Mouse (Mus musculus): Measurements from ENCODE around the gene Otop3. TPM values are rescaled to one million over a fixed set of nuclear protein-coding genes. Genes with fewer than 3 reads are reported as not detected.
"Not testable (repeated sequence)": the region's sequence is repeated elsewhere in the genome, so short reads cannot be mapped to it uniquely, and the experiment has no call there.

Otop3 gene
- total RNA-seq, 2 experiments from 2014 or later = not detected

DNA sequence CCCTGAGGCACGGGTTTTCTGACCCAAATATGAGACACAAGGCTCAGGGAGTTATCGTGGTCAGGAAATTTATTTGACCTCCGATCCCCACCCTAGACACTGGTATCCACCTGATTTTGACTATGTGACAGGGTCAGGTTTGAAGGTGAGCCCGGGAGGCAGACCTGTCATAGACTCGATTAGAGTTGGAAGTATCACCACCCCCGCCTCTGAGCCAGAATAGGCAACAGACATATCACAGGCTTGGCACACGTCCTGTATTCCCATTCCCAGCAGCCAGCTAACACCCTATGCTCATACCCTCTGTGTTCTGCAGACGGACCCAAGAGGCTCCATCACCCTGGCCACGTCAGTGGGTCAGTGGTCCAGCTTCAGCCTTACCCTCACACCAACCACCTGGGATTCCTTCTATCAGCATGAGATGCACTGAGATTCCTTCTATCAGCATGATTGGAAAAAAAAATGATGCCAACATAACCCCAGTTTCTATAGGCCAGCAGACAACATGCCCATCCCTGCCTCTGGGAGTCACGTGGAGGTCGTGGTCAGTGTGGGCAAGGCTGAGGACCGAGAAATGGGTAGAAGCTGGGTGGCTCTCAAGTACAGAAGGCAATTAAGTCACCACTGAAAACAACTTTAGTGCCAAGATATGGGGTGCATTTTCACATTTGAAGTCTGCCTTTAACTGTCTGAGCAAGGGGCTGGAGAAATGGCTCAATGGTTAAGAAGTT, 40.3 kb downstream of the Otop3 start:
- H3K4me3 ChIP-seq = peak overlapping the region; percentile 73
- peak overlapping the region; percentile 72 for H3K27ac ChIP-seq

DNA sequence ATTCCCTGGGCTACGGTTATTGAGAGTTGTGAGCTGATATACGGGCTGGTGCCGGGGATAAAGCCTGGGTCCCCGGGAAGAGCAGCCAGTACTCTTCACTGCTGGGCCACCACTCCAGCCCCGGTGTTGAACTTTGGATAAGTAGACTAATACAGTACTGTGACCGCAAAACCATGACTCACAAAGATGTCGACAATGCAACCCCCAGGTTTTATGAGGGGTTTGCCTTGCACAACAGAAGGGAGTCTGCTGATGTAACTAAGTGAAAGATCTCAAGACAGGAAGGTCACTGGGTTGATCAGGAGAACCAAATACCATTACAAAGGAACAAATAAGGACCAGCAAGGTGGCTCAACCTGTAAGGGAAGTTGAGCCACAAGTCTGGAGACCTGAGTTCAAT, 42.2 kb downstream of the Otop3 start:
- intact Hi-C loops (cut with DNase I) = no loop called here
- DNase-seq = no peak
- H3K27ac ChIP-seq = no peak overlapping the region
- H3K4me3 ChIP-seq = no peak overlapping the region
- no peak for TF ChIP-seq CTCF (IDR thresholded peaks at IDR 0.05)

More for the DNA sequence above, 40.3 kb downstream of the Otop3 start:
- DNase-seq = no peak
- TF ChIP-seq CTCF (IDR thresholded peaks at IDR 0.05) = no peak
- intact Hi-C loops (cut with DNase I) = no loop called here

GRCm38 (mm10) chr11:115377254-115377653, 42.7 kb downstream of the Otop3 start:
- Histone ChIP-seq H3K27ac (no peak overlapping the region), H3K4me3 (no peak overlapping the region)
- no peak for DNase-seq
- intact Hi-C loops (cut with DNase I) = no loop called here
- TF ChIP-seq CTCF (IDR thresholded peaks at IDR 0.05) = no peak

DNA sequence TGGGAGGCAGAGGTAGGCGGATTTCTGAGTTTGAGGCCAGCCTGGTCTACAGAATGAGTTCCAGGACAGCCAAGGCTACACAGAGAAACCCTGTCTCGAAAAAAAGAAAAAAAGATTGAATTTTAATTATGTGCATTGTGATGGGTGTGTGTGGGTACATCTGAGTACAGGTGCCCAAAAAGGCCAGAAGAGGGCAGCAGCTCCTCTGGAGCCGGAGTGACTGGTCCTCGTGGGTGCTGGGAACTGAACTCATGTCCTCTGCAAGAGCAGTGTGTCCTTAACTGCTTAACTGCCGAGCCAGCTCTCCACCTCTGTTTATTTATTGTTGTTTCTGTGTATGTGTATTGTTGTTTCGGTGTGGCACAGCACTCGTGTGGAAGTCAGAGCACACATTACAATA, 43.3 kb downstream of the Otop3 start:
- intact Hi-C loops (cut with DNase I) = no loop called here
- TF ChIP-seq CTCF (IDR thresholded peaks at IDR 0.05) = no peak
- Histone ChIP-seq H3K4me3 (no peak overlapping the region), H3K27ac (no peak overlapping the region)
- no peak for DNase-seq

GRCm38 (mm10) chr11:115381276-115381675, 46.7 kb downstream of the Otop3 start:
- TF ChIP-seq CTCF (IDR thresholded peaks at IDR 0.05) = no peak
- H3K4me3 ChIP-seq = peak overlapping the region; percentile 92
- peak overlapping the region; percentile 89 for H3K27ac ChIP-seq
- intact Hi-C loops (cut with DNase I) = loop anchor here (10.0 kb wide), 1 partner anchor 706 kb away; the partner anchor contains the start of gene Ttyh2
- DNase-seq = no peak

GRCm38 (mm10) chr11:115381743-115382539, 47.4 kb downstream of the Otop3 start, which contains the start of gene Cdr2l:
Gene Cdr2l (plus strand): TSS chr11:115381916.
- no peak for TF ChIP-seq CTCF (IDR thresholded peaks at IDR 0.05)
- intact Hi-C loops (cut with DNase I) = loop anchor here (10.0 kb wide), 1 partner anchor 707 kb away; the partner anchor contains the start of gene Ttyh2
- Histone ChIP-seq H3K4me3 (peak within 1 kb of the TSS; percentile 92), H3K27ac (peak within 1 kb of the TSS; percentile 89)
- peak; percentile 94 for DNase-seq

GRCm38 (mm10) chr11:115382891-115383290, 48.4 kb downstream of the Otop3 start:
- intact Hi-C loops (cut with DNase I) = loop anchor here (10.0 kb wide), 1 partner anchor 708 kb away; the partner anchor contains the start of gene Ttyh2
- H3K4me3 ChIP-seq = peak overlapping the region; percentile 92
- peak overlapping the region; percentile 89 for H3K27ac ChIP-seq
- DNase-seq = no peak
- no peak for TF ChIP-seq CTCF (IDR thresholded peaks at IDR 0.05)

DNA sequence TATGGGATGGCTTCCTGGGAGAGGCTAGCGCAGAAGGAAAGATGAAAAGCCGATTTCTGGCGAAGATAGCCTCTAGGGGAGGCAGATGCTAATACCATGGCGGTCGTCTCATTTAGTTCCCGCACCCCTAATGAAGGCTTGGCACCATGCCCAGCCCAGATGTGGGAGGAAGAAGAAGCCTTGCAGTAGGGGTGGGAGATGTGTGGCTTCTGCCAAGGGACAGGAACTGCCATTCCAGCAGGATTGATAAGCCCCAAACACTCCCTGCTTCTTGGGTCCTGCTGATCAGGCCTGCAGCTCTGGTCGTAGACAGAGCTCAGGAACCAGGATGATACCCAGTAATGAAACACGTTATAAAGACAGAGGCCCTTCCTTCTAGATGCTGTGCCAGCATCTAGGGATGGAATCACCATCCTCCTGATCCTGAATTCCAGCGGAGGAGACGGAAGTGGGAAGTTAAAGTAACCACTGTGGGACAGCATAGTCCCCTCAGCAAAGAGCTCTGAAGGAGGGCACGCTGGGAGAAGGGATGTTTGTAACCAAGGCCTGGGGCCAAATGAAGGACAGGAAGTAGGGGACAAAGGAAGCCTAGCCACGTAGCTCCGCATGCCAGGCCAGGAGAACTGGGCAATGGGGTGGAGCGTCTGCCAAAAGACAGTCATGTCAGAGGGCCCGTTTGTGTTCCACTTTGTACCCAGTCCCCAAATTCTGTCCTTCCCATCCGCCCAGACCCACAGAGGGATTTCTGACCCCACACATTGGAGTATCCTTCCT, 49.4 kb downstream of the Otop3 start:
- Histone ChIP-seq H3K27ac (peak overlapping the region; percentile 89), H3K4me3 (peak overlapping the region; percentile 92)
- no peak for TF ChIP-seq CTCF (IDR thresholded peaks at IDR 0.05)
- no peak for DNase-seq
- intact Hi-C loops (cut with DNase I) = loop anchor here (10.0 kb wide), 1 partner anchor 709 kb away; the partner anchor contains the start of gene Ttyh2

DNA sequence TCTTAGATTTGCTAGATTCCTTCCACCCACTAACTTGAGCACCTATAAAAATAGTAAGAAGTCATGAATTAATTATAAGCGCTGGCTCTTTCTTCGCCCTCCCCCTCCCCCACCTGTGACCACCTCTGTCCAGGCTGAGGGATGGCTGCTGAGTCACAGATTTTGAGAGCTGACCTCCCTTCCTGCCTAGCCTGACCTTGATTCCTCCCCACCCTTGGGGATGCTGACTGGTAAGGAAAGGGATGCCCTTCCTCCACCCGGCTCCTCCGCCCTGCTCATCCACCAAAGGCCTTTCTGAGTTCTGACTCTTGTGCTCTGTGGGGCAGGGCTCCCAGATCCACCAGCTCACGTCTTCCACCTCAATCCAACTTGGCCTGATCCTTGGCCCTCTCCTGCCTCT, 50.1 kb downstream of the Otop3 start:
- no peak overlapping the region for H3K4me3 ChIP-seq
- intact Hi-C loops (cut with DNase I) = loop anchor here (10.0 kb wide), 1 partner anchor 710 kb away; the partner anchor contains the start of gene Ttyh2
- peak overlapping the region; percentile 89 for H3K27ac ChIP-seq
- no peak for TF ChIP-seq CTCF (IDR thresholded peaks at IDR 0.05)
- DNase-seq = no peak

DNA sequence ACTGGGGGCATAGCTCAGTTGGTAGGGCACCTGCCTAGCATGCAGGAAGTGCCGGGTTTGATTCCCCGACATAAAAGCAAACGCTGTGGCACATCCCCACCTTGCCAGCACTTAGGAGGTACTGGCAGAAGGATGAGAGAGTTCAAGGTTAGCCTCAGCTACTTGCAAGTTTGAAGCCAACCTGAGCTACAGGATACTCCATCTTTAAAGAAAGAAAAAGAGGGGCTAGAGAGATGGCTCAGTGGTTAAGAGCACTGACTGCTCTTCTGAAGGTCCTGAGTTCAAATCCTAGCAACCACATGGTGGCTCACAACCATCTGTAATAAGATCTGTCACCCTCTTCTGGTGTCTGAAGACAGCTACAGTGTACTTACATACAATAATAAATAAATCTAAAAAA, 52.3 kb downstream of the Otop3 start:
- not testable (repeated sequence) for DNase-seq, H3K27ac ChIP-seq, H3K4me3 ChIP-seq
- intact Hi-C loops (cut with DNase I) = loop anchor here (10.0 kb wide), 1 partner anchor 712 kb away; the partner anchor contains the start of gene Ttyh2

DNA sequence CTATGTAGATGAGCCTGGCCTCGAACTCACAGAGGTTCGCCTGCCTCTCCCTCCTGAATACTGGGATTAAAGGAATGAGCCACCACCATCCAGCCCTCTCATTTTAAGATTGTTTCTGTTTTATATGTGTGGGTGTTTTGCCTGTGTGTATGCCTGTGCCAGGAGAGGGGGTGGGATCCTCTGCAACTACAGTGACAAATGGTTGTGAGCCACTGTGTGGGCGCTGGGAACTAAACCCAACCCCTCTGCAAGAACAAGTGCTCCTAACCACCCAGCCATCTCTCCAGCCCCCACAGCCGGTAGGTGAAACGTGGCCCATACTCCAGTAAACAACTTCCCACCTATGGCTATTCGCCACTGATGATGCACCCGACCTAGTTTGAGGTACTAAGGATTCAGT, 56.8 kb downstream of the Otop3 start:
- no peak for TF ChIP-seq CTCF (IDR thresholded peaks at IDR 0.05)
- intact Hi-C loops (cut with DNase I) = no loop called here
- no peak for DNase-seq
- H3K27ac ChIP-seq = no peak overlapping the region
- no peak overlapping the region for H3K4me3 ChIP-seq

DNA sequence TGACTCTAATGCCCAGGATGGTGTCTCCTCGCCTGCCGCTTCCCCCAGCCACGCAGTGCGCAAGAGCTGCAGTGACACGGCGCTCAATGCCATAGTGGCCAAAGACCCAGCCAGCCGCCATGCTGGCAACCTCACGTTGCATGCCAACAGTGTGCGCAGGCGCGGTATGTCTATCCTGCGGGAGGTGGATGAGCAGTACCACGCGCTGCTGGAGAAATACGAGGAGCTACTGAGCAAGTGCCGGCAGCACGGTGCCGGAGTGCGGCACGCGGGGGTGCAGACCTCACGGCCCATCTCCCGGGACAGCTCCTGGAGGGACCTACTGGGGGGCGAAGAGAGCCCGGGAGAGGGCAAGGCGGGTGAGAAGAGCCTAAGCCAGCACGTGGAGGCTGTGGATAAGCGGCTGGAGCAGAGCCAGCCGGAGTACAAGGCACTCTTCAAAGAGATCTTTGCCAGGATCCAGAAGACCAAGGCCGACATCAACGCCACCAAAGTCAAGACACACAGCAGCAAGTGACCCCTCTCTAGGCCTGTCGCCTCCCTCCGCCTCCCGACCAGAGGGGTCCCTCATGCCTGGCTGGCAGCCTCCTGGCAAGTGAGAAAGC, 59.3 kb downstream of the Otop3 start:
- Histone ChIP-seq H3K27ac (no peak overlapping the region), H3K4me3 (no peak overlapping the region)
- DNase-seq = no peak
- intact Hi-C loops (cut with DNase I) = no loop called here
- no peak for TF ChIP-seq CTCF (IDR thresholded peaks at IDR 0.05)

Other genes with a start within 250 kb of the Otop3 start
- gene Rab37, start 243.3 kb upstream of the Otop3 start, total RNA-seq (2021) = under 1 TPM; 0.17 to 0.36 TPM
- gene Cd300lf, start 200.7 kb upstream of the Otop3 start, total RNA-seq (2021) = under 1 TPM in 1 of 2 experiments, not detected in 1; 0.31 TPM
- 1 to 10 TPM; 1.8 to 2.6 TPM for gene Slc9a3r1, start 171.4 kb upstream of the Otop3 start, total RNA-seq (2021)
- 1 to 10 TPM; 7.3 to 7.4 TPM for gene Tmem104, start 147.2 kb upstream of the Otop3 start, total RNA-seq (2021)
- 10 to 100 TPM; 12.7 to 16.3 TPM for gene Nat9, start 146.9 kb upstream of the Otop3 start, total RNA-seq (2021)
- gene Grin2c, start 67.5 kb upstream of the Otop3 start, total RNA-seq (2021) = under 1 TPM in 1 of 2 experiments, not detected in 1; 0.06 TPM
- 1 to 10 TPM; 2.9 to 4.4 TPM for gene Fdxr, start 57.7 kb upstream of the Otop3 start, total RNA-seq (2021)
- 1 to 10 TPM; 2.4 to 5.4 TPM for gene Fads6, start 37.1 kb upstream of the Otop3 start, total RNA-seq (2021)
- not detected for gene Otop2, start 27.6 kb upstream of the Otop3 start, total RNA-seq (2021)
- under 1 TPM; 0.61 to 0.81 TPM for gene Ush1g, start 12.7 kb upstream of the Otop3 start, total RNA-seq (2021)
- gene Hid1, start 33.0 kb downstream of the Otop3 start, total RNA-seq (2021) = 1 to 10 TPM; 1.0 to 1.2 TPM
- gene Cdr2l, start 47.2 kb downstream of the Otop3 start, total RNA-seq (2021) = 1 to 10 TPM; 1.5 to 2.0 TPM
- gene Mrpl58, start 69.0 kb downstream of the Otop3 start, total RNA-seq (2021) = 10 to 100 TPM; 79.2 to 99.2 TPM
- gene Atp5h, start 85.2 kb downstream of the Otop3 start, total RNA-seq (2021) = 100 to 1,000 TPM; 680 to 956 TPM
- gene Kctd2, start 85.4 kb downstream of the Otop3 start, total RNA-seq (2021) = 10 to 100 TPM; 14.8 to 22.3 TPM
- not detected for gene Trim80, start 105.8 kb downstream of the Otop3 start, total RNA-seq (2021)
- gene Slc16a5, start 127.7 kb downstream of the Otop3 start, total RNA-seq (2021) = not detected
- under 1 TPM; 0.95 to 0.99 TPM for gene Armc7, start 140.9 kb downstream of the Otop3 start, total RNA-seq (2021)
- gene Nt5c, start 157.1 kb downstream of the Otop3 start, total RNA-seq (2021) = 1 to 10 TPM; 5.8 to 7.7 TPM
- 10 to 100 TPM; 38.4 to 40.9 TPM for gene Jpt1, start 179.7 kb downstream of the Otop3 start, total RNA-seq (2021)
- 100 to 1,000 TPM; 138 to 164 TPM for gene Sumo2, start 201.5 kb downstream of the Otop3 start, total RNA-seq (2021)
- gene Nup85, start 229.7 kb downstream of the Otop3 start, total RNA-seq (2021) = 10 to 100 TPM; 17.2 to 18.6 TPM